Mouse (Mus musculus): ENCODE data around the gene Fam84a.

DNA sequence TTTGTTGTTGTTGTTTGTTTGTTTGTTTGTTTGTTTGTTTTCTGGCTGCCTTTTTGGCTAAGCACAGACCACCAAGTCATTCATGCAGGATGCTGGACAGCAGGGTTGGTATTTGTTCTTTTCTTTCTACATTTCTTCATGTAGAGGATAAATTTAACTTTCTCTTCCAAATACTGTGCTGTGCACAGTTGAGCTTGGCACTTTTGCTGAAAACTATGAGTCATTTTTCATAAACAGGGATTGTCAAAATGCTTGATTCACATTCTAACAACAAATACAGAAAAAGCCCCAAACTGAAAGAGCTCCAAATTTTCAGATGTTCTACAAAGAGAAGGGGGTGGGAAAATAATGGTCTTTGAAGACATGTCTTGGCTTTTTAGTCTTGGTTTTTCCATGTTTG, 54.9 kb downstream of the Fam84a start:
- TF ChIP-seq CTCF (IDR thresholded peaks at IDR 0.05; ENCODE audit: low read depth, low read length) (no peak), POLR2A (IDR thresholded peaks at IDR 0.05; ENCODE audit: borderline replicate concordance, low read depth, low read length) (no peak)

Data from bone marrow macrophage, adult 2 months (primary cell).